Mouse (Mus musculus): ENCODE measurements around the gene Gucy2g. TPM values are rescaled to one million over a fixed set of nuclear protein-coding genes. Genes with fewer than 3 reads are reported as not detected.
"Not testable (repeated sequence)": the region's sequence is repeated elsewhere in the genome, so short reads cannot be mapped to it uniquely, and the experiment has no call there.

Gucy2g gene
- polyA plus RNA-seq, 1 experiment from 2014 or later, result 0.05 TPM

- ATAC-seq (ENCODE audit: insufficient read depth, low FRiP score), result no peak
- Histone ChIP-seq H3K4me2 (ENCODE audit: low read depth, low read length) (no peak overlapping the region), H3K9me3 (replicated peaks; ENCODE audit: control insufficient read depth, low read length) (no peaks in the 10 kb centered on the region), H3K4me1 (ENCODE audit: control insufficient read depth, insufficient read depth, low read length) (no peaks in the 10 kb centered on the region), H3K27ac (ENCODE audit: low read length) (no peak overlapping the region), H3K4me3 (replicated peaks; ENCODE audit: low read length) (no peak overlapping the region), H3K27me3 (ENCODE audit: control insufficient read depth, insufficient read depth, low read length) (no peaks in the 10 kb centered on the region), H3K36me3 (ENCODE audit: control insufficient read depth, insufficient read depth, low read length) (no peaks in the 10 kb centered on the region), H3K9ac (ENCODE audit: low read length) (no peak overlapping the region)
- 61% methylated on average over 3 of the region's 3 CpGs for WGBS
These were observed 55.4 kb downstream of the Gucy2g start for GRCm38 (mm10) chr19:55185651-55186050.

- Histone ChIP-seq H3K9ac (ENCODE audit: low read length) (no peak overlapping the region), H3K36me3 (ENCODE audit: control insufficient read depth, insufficient read depth, low read length) (no peaks in the 10 kb centered on the region), H3K4me1 (ENCODE audit: control insufficient read depth, insufficient read depth, low read length) (no peaks in the 10 kb centered on the region), H3K9me3 (replicated peaks; ENCODE audit: control insufficient read depth, low read length) (no peaks in the 10 kb centered on the region), H3K4me3 (replicated peaks; ENCODE audit: low read length) (no peak overlapping the region), H3K27ac (ENCODE audit: low read length) (no peak overlapping the region), H3K27me3 (ENCODE audit: control insufficient read depth, insufficient read depth, low read length) (no peaks in the 10 kb centered on the region), H3K4me2 (ENCODE audit: low read depth, low read length) (no peak overlapping the region)
- no peak for ATAC-seq (ENCODE audit: insufficient read depth, low FRiP score)
- 79% methylated on average over 7 of the region's 7 CpGs for WGBS
These were observed 56.0 kb downstream of the Gucy2g start for GRCm38 (mm10) chr19:55185074-55185473.

- Histone ChIP-seq H3K9me3 (replicated peaks; ENCODE audit: control insufficient read depth, low read length) (no peaks in the 10 kb centered on the region), H3K9ac (ENCODE audit: low read length) (no peak overlapping the region), H3K27me3 (ENCODE audit: control insufficient read depth, insufficient read depth, low read length) (no peaks in the 10 kb centered on the region), H3K36me3 (ENCODE audit: control insufficient read depth, insufficient read depth, low read length) (no peaks in the 10 kb centered on the region), H3K27ac (ENCODE audit: low read length) (no peak overlapping the region), H3K4me2 (ENCODE audit: low read depth, low read length) (no peak overlapping the region), H3K4me3 (replicated peaks; ENCODE audit: low read length) (no peak overlapping the region), H3K4me1 (ENCODE audit: control insufficient read depth, insufficient read depth, low read length) (no peaks in the 10 kb centered on the region)
- WGBS, result 58% methylated on average over 7 of the region's 7 CpGs
- no peak for ATAC-seq (ENCODE audit: insufficient read depth, low FRiP score)
These were observed 56.6 kb downstream of the Gucy2g start for GRCm38 (mm10) chr19:55184442-55184841.

- no peak for ATAC-seq (ENCODE audit: insufficient read depth, low FRiP score)
- H3K36me3 ChIP-seq (ENCODE audit: control insufficient read depth, insufficient read depth, low read length), result no peaks in the 10 kb centered on the region
- no peak within 1 kb of the TSS for H3K27ac ChIP-seq (ENCODE audit: low read length)
- no peak within 1 kb of the TSS for H3K4me2 ChIP-seq (ENCODE audit: low read depth, low read length)
- 77% methylated on average over 5 of the region's 5 CpGs for WGBS
- H3K9me3 ChIP-seq (replicated peaks; ENCODE audit: control insufficient read depth, low read length), result no peaks in the 10 kb centered on the region
- no peak within 1 kb of the TSS for H3K9ac ChIP-seq (ENCODE audit: low read length)
- no peaks in the 10 kb centered on the region for H3K27me3 ChIP-seq (ENCODE audit: control insufficient read depth, insufficient read depth, low read length)
- H3K4me3 ChIP-seq (replicated peaks; ENCODE audit: low read length), result no peak within 1 kb of the TSS
- H3K4me1 ChIP-seq (ENCODE audit: control insufficient read depth, insufficient read depth, low read length), result no peaks in the 10 kb centered on the region
These were observed 60.6 kb downstream of the Gucy2g start, which contains the start of gene Tectb for GRCm38 (mm10) chr19:55180433-55180832. Gene Tectb (plus strand): TSS chr19:55180733.

GRCm38 (mm10) chr19:55177143-55177542 lies 63.9 kb downstream of the Gucy2g start:
- Histone ChIP-seq H3K36me3 (ENCODE audit: control insufficient read depth, insufficient read depth, low read length) (no peaks in the 10 kb centered on the region), H3K4me2 (ENCODE audit: low read depth, low read length) (no peak overlapping the region), H3K27me3 (ENCODE audit: control insufficient read depth, insufficient read depth, low read length) (no peaks in the 10 kb centered on the region), H3K9ac (ENCODE audit: low read length) (no peak overlapping the region), H3K4me1 (ENCODE audit: control insufficient read depth, insufficient read depth, low read length) (no peaks in the 10 kb centered on the region), H3K9me3 (replicated peaks; ENCODE audit: control insufficient read depth, low read length) (no peaks in the 10 kb centered on the region), H3K27ac (ENCODE audit: low read length) (no peak overlapping the region), H3K4me3 (replicated peaks; ENCODE audit: low read length) (no peak overlapping the region)
- WGBS, result 98% methylated on average over 3 of the region's 3 CpGs
- no peak for ATAC-seq (ENCODE audit: insufficient read depth, low FRiP score)

- H3K27ac ChIP-seq (ENCODE audit: low read length), result no peak overlapping the region
- H3K4me3 ChIP-seq (replicated peaks; ENCODE audit: low read length), result no peak overlapping the region
- no peaks in the 10 kb centered on the region for H3K4me1 ChIP-seq (ENCODE audit: control insufficient read depth, insufficient read depth, low read length)
- H3K4me2 ChIP-seq (ENCODE audit: low read depth, low read length), result no peak overlapping the region
- no peak overlapping the region for H3K9ac ChIP-seq (ENCODE audit: low read length)
- H3K27me3 ChIP-seq (ENCODE audit: control insufficient read depth, insufficient read depth, low read length), result no peaks in the 10 kb centered on the region
- H3K9me3 ChIP-seq (replicated peaks; ENCODE audit: control insufficient read depth, low read length), result peaks cover 3% of the 10 kb centered on the region; the same call in 1 of the 2 replicates
- 51% methylated on average over 1 of the region's 1 CpGs for WGBS
- no peaks in the 10 kb centered on the region for H3K36me3 ChIP-seq (ENCODE audit: control insufficient read depth, insufficient read depth, low read length)
- no peak for ATAC-seq (ENCODE audit: insufficient read depth, low FRiP score)
These were observed 69.5 kb downstream of the Gucy2g start for GRCm38 (mm10) chr19:55171585-55171984.

GRCm38 (mm10) chr19:55170399-55170798 lies 70.6 kb downstream of the Gucy2g start:
- H3K4me1 ChIP-seq (ENCODE audit: control insufficient read depth, insufficient read depth, low read length), result no peaks in the 10 kb centered on the region
- H3K36me3 ChIP-seq (ENCODE audit: control insufficient read depth, insufficient read depth, low read length), result no peaks in the 10 kb centered on the region
- H3K4me2 ChIP-seq (ENCODE audit: low read depth, low read length), result no peak overlapping the region
- no peak overlapping the region for H3K9ac ChIP-seq (ENCODE audit: low read length)
- peaks cover 3% of the 10 kb centered on the region; the same call in 1 of the 2 replicates for H3K9me3 ChIP-seq (replicated peaks; ENCODE audit: control insufficient read depth, low read length)
- no peaks in the 10 kb centered on the region for H3K27me3 ChIP-seq (ENCODE audit: control insufficient read depth, insufficient read depth, low read length)
- no peak overlapping the region for H3K4me3 ChIP-seq (replicated peaks; ENCODE audit: low read length)
- no peak overlapping the region for H3K27ac ChIP-seq (ENCODE audit: low read length)
- ATAC-seq (ENCODE audit: insufficient read depth, low FRiP score), result no peak

GRCm38 (mm10) chr19:55169236-55169729 lies 71.8 kb downstream of the Gucy2g start:
- not testable (repeated sequence) for H3K27ac ChIP-seq (ENCODE audit: low read length); H3K4me3 ChIP-seq (replicated peaks; ENCODE audit: low read length); H3K36me3 ChIP-seq (ENCODE audit: control insufficient read depth, insufficient read depth, low read length); ATAC-seq (ENCODE audit: insufficient read depth, low FRiP score); H3K4me1 ChIP-seq (ENCODE audit: control insufficient read depth, insufficient read depth, low read length); H3K4me2 ChIP-seq (ENCODE audit: low read depth, low read length); H3K27me3 ChIP-seq (ENCODE audit: control insufficient read depth, insufficient read depth, low read length); H3K9me3 ChIP-seq (replicated peaks; ENCODE audit: control insufficient read depth, low read length); H3K9ac ChIP-seq (ENCODE audit: low read length)
- 87% methylated on average over 8 of the region's 8 CpGs for WGBS

- no peak overlapping the region for H3K4me3 ChIP-seq (replicated peaks; ENCODE audit: low read length)
- no peak overlapping the region for H3K9ac ChIP-seq (ENCODE audit: low read length)
- H3K27ac ChIP-seq (ENCODE audit: low read length), result no peak overlapping the region
- ATAC-seq (ENCODE audit: insufficient read depth, low FRiP score), result no peak
- H3K4me1 ChIP-seq (ENCODE audit: control insufficient read depth, insufficient read depth, low read length), result no peaks in the 10 kb centered on the region
- no peaks in the 10 kb centered on the region for H3K27me3 ChIP-seq (ENCODE audit: control insufficient read depth, insufficient read depth, low read length)
- H3K4me2 ChIP-seq (ENCODE audit: low read depth, low read length), result no peak overlapping the region
- H3K9me3 ChIP-seq (replicated peaks; ENCODE audit: control insufficient read depth, low read length), result peaks cover 3% of the 10 kb centered on the region; the same call in 1 of the 2 replicates
- no peaks in the 10 kb centered on the region for H3K36me3 ChIP-seq (ENCODE audit: control insufficient read depth, insufficient read depth, low read length)
- WGBS, result 35% methylated on average over 6 of the region's 6 CpGs
These were observed 72.7 kb downstream of the Gucy2g start for GRCm38 (mm10) chr19:55168360-55168759.

- no peak overlapping the region for H3K27ac ChIP-seq (ENCODE audit: low read length)
- H3K36me3 ChIP-seq (ENCODE audit: control insufficient read depth, insufficient read depth, low read length), result no peaks in the 10 kb centered on the region
- no peak overlapping the region for H3K9ac ChIP-seq (ENCODE audit: low read length)
- H3K4me2 ChIP-seq (ENCODE audit: low read depth, low read length), result no peak overlapping the region
- no peak overlapping the region for H3K4me3 ChIP-seq (replicated peaks; ENCODE audit: low read length)
- H3K4me1 ChIP-seq (ENCODE audit: control insufficient read depth, insufficient read depth, low read length), result no peaks in the 10 kb centered on the region
- peaks cover 3% of the 10 kb centered on the region; the same call in 1 of the 2 replicates for H3K9me3 ChIP-seq (replicated peaks; ENCODE audit: control insufficient read depth, low read length)
- H3K27me3 ChIP-seq (ENCODE audit: control insufficient read depth, insufficient read depth, low read length), result no peaks in the 10 kb centered on the region
- no peak for ATAC-seq (ENCODE audit: insufficient read depth, low FRiP score)
- 55% methylated on average over 2 of the region's 2 CpGs for WGBS
These were observed 73.3 kb downstream of the Gucy2g start for GRCm38 (mm10) chr19:55167741-55168140.

Data from stomach, embryonic 16.5 days (tissue).